Comparison of ENCODE assay signal across 12 mouse cellular contexts in genomic region chr13:38659524-38660136, GRCm38 (mm10). TPM values are rescaled to one million over a fixed set of nuclear protein-coding genes. Genes with fewer than 3 reads are reported as not detected.
DNase-seq lines count a peak whose midpoint lies in the region; ATAC-seq and TF ChIP-seq lines count a peak whose summit lies in the region.
"Had no signal": no experiment of that assay in that cellular context is flagged by ENCODE, and none has a peak within 500 bp of the region (broad histone marks: within the 10 kb centered on the region; RNA-seq: fewer than 3 reads in every experiment).

No protein-coding gene starts in this region.

- DNase-seq in heart, embryonic 10.5 days (ENCODE audit: low spot score), result no peak
- no peak for DNase-seq in heart, adult 8-10 months (ENCODE audit: low spot score)
- DNase-seq in liver, embryonic 13.5 days, result no peak
- DNase-seq in spleen, adult 18-20 months, result no peak
- no peak for DNase-seq in spleen, postnatal 36 days (ENCODE audit: low spot score in 2 of 2)

- 81% methylated on average over 12 of the region's 12 CpGs for WGBS in heart, embryonic 10.5 days
- 58% methylated on average over 12 of the region's 12 CpGs for WGBS in liver, embryonic 13.5 days (ENCODE audit: insufficient replicate concordance)

- H3K36me3 ChIP-seq in heart, embryonic 10.5 days, result peaks cover 22% of the 10 kb centered on the region
- peaks cover 34% of the 10 kb centered on the region for H3K36me3 ChIP-seq in E14TG2a.4 (ENCODE audit: insufficient read depth, low read length)
- H3K36me3 ChIP-seq in ES-Bruce4 (ENCODE audit: control insufficient read depth, insufficient read depth, low read length, poor library complexity, severe bottlenecking), result peaks cover 24% of the 10 kb centered on the region
- peaks cover 18% of the 10 kb centered on the region for H3K36me3 ChIP-seq in liver, embryonic 13.5 days

- TF ChIP-seq CTCF in E14TG2a.4 (conservative IDR thresholded peaks at IDR 0.05; ENCODE audit: low read length) (no peak), ES-Bruce4 (IDR thresholded peaks at IDR 0.05; ENCODE audit: low read depth, low read length) (no peak)

- ATAC-seq in liver, embryonic 13.5 days (ENCODE audit: low read depth), result no peak

- no peak for TF ChIP-seq POLR2A in ES-Bruce4 (IDR thresholded peaks at IDR 0.05; ENCODE audit: insufficient read depth, low read length)

- H3K4me3 ChIP-seq in heart, embryonic 10.5 days, result peak overlapping the region; percentile 96; the same call in 1 of the 2 replicates
- H3K4me3 ChIP-seq in E14TG2a.4 (replicated peaks; ENCODE audit: low read length), result peak overlapping the region; percentile 100
- H3K4me3 ChIP-seq in ES-Bruce4 (ENCODE audit: low read depth, low read length), result no peak overlapping the region
- H3K4me3 ChIP-seq in liver, embryonic 13.5 days (replicated peaks), result 0 out of 2 replicates have a peak overlapping the region, but pooled peaks have one; percentile 85

- H3K4me2 ChIP-seq in liver, embryonic 13.5 days, result peak overlapping the region; percentile 89

- peaks cover 12% of the 10 kb centered on the region; the same call in 1 of the 2 replicates for H3K4me1 ChIP-seq in heart, embryonic 10.5 days
- H3K4me1 ChIP-seq in E14TG2a.4 (replicated peaks; ENCODE audit: low read depth, low read length), result peaks cover 58% of the 10 kb centered on the region
- peaks cover 5% of the 10 kb centered on the region for H3K4me1 ChIP-seq in ES-Bruce4 (ENCODE audit: control insufficient read depth, insufficient read depth, low read length)
- H3K4me1 ChIP-seq in liver, embryonic 13.5 days (replicated peaks), result peaks cover 46% of the 10 kb centered on the region

- TF ChIP-seq EP300 in ES-Bruce4 (IDR thresholded peaks at IDR 0.05; ENCODE audit: insufficient read depth, low read depth, low read length), result no peak

- no peaks in the 10 kb centered on the region for H3K9me3 ChIP-seq in heart, embryonic 10.5 days
- H3K9me3 ChIP-seq in E14TG2a.4 (ENCODE audit: low read length) (peaks cover 30% of the 10 kb centered on the region), ES-Bruce4 (replicated peaks; ENCODE audit: control insufficient read depth, insufficient read depth, low read length, poor library complexity, severe bottlenecking) (peaks cover 10% of the 10 kb centered on the region; the same call in 1 of the 2 replicates)
- peaks cover 9% of the 10 kb centered on the region; the same call in 1 of the 2 replicates for H3K9me3 ChIP-seq in liver, embryonic 13.5 days (replicated peaks)
- H3K9me3 ChIP-seq: embryonic facial prominence, embryonic 13.5 days; heart, embryonic 15.5 days; limb, embryonic 15.5 days; midbrain, embryonic 12.5 days; neural tube, embryonic 15.5 days had no signal

- no peak overlapping the region for H3K27ac ChIP-seq in heart, embryonic 10.5 days
- peak overlapping the region; percentile 70 for H3K27ac ChIP-seq in ES-Bruce4 (ENCODE audit: insufficient read depth, low read length)
- peak overlapping the region; percentile 77 for H3K27ac ChIP-seq in liver, embryonic 13.5 days

- H3K27me3 ChIP-seq in heart, embryonic 10.5 days (ENCODE audit: insufficient read depth, poor library complexity, severe bottlenecking), result no peaks in the 10 kb centered on the region
- H3K27me3 ChIP-seq in E14TG2a.4 (ENCODE audit: insufficient read depth, low read length), result no peaks in the 10 kb centered on the region
- H3K27me3 ChIP-seq in ES-Bruce4 (ENCODE audit: control insufficient read depth, insufficient read depth, low read length, poor library complexity, severe bottlenecking), result no peaks in the 10 kb centered on the region
- no peaks in the 10 kb centered on the region for H3K27me3 ChIP-seq in liver, embryonic 13.5 days
- H3K27me3 ChIP-seq: embryonic facial prominence, embryonic 13.5 days; heart, embryonic 15.5 days; limb, embryonic 15.5 days; midbrain, embryonic 12.5 days; neural tube, embryonic 15.5 days had no signal

- no peak overlapping the region for H3K9ac ChIP-seq in ES-Bruce4 (ENCODE audit: low read depth, poor library complexity, severe bottlenecking)
- no peak overlapping the region for H3K9ac ChIP-seq in liver, embryonic 13.5 days

RNA-seq across cellular contexts. Expression of gene Eef1e1, which starts 0.8 kb away (rescaled TPM):
- polyA plus RNA-seq in heart, embryonic 10.5 days (2016; fragmentation: Nextera tagmentation; extraction: Ambion mirVana), result 56.3 and 64.5 TPM in 2 replicates
- 10 to 100 TPM; 11.4 to 17.3 (median 14.8) TPM for total RNA-seq in heart, adult 8-10 months (2022)
- polyA plus RNA-seq in ES-Bruce4 (2011; ENCODE audit: insufficient read depth, insufficient read length, low read depth, missing spikeins), result 104 and 128 TPM in 2 replicates
- polyA plus RNA-seq in liver, embryonic 13.5 days (2015; fragmentation: Nextera tagmentation; extraction: Ambion mirVana), result 57.1 and 61.2 TPM in 2 replicates

RNA-seq across cellular contexts. Expression of gene Bloc1s5, which starts 24.7 kb away (rescaled TPM):
- 17.5 and 21.6 TPM in 2 replicates for polyA plus RNA-seq in heart, embryonic 10.5 days (2016; fragmentation: Nextera tagmentation; extraction: Ambion mirVana)
- 10 to 100 TPM; 10.7 to 14.6 (median 11.4) TPM for total RNA-seq in heart, adult 8-10 months (2022)
- polyA plus RNA-seq in ES-Bruce4 (2011; ENCODE audit: insufficient read depth, insufficient read length, low read depth, missing spikeins), result 3.9 and 5.1 TPM in 2 replicates
- 14.2 and 16.4 TPM in 2 replicates for polyA plus RNA-seq in liver, embryonic 13.5 days (2015; fragmentation: Nextera tagmentation; extraction: Ambion mirVana)
